In the genomic region with DNA sequence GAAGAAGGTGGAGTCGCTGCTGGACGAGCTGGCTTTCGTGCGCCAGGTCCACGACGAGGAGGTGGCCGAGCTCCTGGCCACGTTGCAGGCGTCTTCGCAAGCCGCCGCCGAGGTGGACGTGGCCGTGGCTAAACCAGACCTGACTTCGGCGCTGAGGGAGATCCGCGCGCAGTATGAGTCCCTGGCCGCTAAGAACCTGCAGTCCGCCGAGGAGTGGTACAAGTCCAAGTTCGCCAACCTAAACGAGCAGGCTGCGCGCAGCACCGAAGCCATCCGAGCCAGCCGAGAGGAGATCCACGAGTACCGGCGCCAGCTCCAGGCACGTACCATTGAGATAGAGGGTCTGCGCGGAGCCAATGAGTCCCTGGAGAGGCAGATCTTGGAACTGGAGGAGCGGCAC, we compare ENCODE assay signal across 7 mouse cellular contexts. TPM values are rescaled to one million over a fixed set of nuclear protein-coding genes. Genes with fewer than 3 reads are reported as not detected.
DNase-seq lines count a peak whose midpoint lies in the region; ATAC-seq and TF ChIP-seq lines count a peak whose summit lies in the region.

No protein-coding gene starts in this region.

- no peak for TF ChIP-seq POLR2A in lung, adult 2 months (IDR thresholded peaks at IDR 0.05; ENCODE audit: borderline replicate concordance, extremely low read depth, low read depth, low read length)

- no peaks in the 10 kb centered on the region for H3K9me3 ChIP-seq in lung, embryonic 14.5 days (ENCODE audit: low read depth, low read length)
- H3K9me3 ChIP-seq in embryonic facial prominence, embryonic 12.5 days, result no peaks in the 10 kb centered on the region
- H3K9me3 ChIP-seq in hindbrain, postnatal 0 days (ENCODE audit: low read length), result no peaks in the 10 kb centered on the region
- H3K9me3 ChIP-seq in neural tube, embryonic 13.5 days, result no peaks in the 10 kb centered on the region

- no peak; the same call in 1 of the 2 replicates for ATAC-seq in lung, embryonic 14.5 days (ENCODE audit: insufficient read depth)
- no peak for ATAC-seq in embryonic facial prominence, embryonic 12.5 days (ENCODE audit: insufficient number of reproducible peaks, insufficient read depth, low FRiP score, low TSS enrichment)
- peak; percentile 12; the same call in 1 of the 2 replicates for ATAC-seq in hindbrain, postnatal 0 days
- ATAC-seq in neural tube, embryonic 13.5 days (ENCODE audit: low read depth), result peak; percentile 0; the same call in 1 of the 2 replicates

- peaks cover 4% of the 10 kb centered on the region; the same call in 1 of the 2 replicates for H3K4me1 ChIP-seq in lung, embryonic 14.5 days (ENCODE audit: insufficient read depth)
- peaks cover 3% of the 10 kb centered on the region; the same call in 1 of the 2 replicates for H3K4me1 ChIP-seq in lung, adult 2 months (ENCODE audit: control insufficient read depth, insufficient read depth, low read length)
- H3K4me1 ChIP-seq in embryonic facial prominence, embryonic 12.5 days, result peaks cover 19% of the 10 kb centered on the region
- peaks cover 16% of the 10 kb centered on the region; the same call in 1 of the 2 replicates for H3K4me1 ChIP-seq in hindbrain, postnatal 0 days (ENCODE audit: insufficient read depth, low read length)
- peaks cover 28% of the 10 kb centered on the region for H3K4me1 ChIP-seq in neural tube, embryonic 13.5 days (replicated peaks)

- H3K27ac ChIP-seq in lung, embryonic 14.5 days (ENCODE audit: low read depth), result no peak overlapping the region
- no peak overlapping the region for H3K27ac ChIP-seq in embryonic facial prominence, embryonic 12.5 days
- peak overlapping the region; percentile 98 for H3K27ac ChIP-seq in hindbrain, postnatal 0 days
- H3K27ac ChIP-seq in neural tube, embryonic 13.5 days (replicated peaks), result peak overlapping the region; percentile 97

- no peak overlapping the region for H3K9ac ChIP-seq in lung, embryonic 14.5 days
- H3K9ac ChIP-seq in embryonic facial prominence, embryonic 12.5 days, result peak overlapping the region; percentile 42
- H3K9ac ChIP-seq in hindbrain, postnatal 0 days (replicated peaks; ENCODE audit: low read length), result peak overlapping the region; percentile 92
- peak overlapping the region; percentile 96 for H3K9ac ChIP-seq in neural tube, embryonic 13.5 days

- peak overlapping the region; percentile 79 for H3K4me2 ChIP-seq in lung, embryonic 14.5 days
- peak overlapping the region; percentile 70 for H3K4me2 ChIP-seq in embryonic facial prominence, embryonic 12.5 days (replicated peaks)
- H3K4me2 ChIP-seq in hindbrain, postnatal 0 days (ENCODE audit: low read depth, low read length), result peak overlapping the region; percentile 67
- peak overlapping the region; percentile 92 for H3K4me2 ChIP-seq in neural tube, embryonic 13.5 days

- TF ChIP-seq CTCF in lung, embryonic 14.5 days (IDR thresholded peaks at IDR 0.05; ENCODE audit: low read depth), result no peak
- TF ChIP-seq CTCF in lung, adult 2 months (IDR thresholded peaks at IDR 0.05; ENCODE audit: insufficient read depth, low read length), result no peak
- TF ChIP-seq CTCF in hindbrain, postnatal 0 days (IDR thresholded peaks at IDR 0.05; ENCODE audit: low read depth), result no peak

- DNase-seq in lung, embryonic 14.5 days, result no peak
- no peak for DNase-seq in lung, adult 2 months
- peak; percentile 57 for DNase-seq in hindbrain, postnatal 0 days (ENCODE audit: low spot score)
- DNase-seq in T-cell, adult 2 months (ENCODE audit: low spot score), result no peak
- DNase-seq in urinary bladder, adult 18-20 months (ENCODE audit: low spot score in 2 of 2), result no peak

- H3K36me3 ChIP-seq in lung, embryonic 14.5 days (ENCODE audit: insufficient read depth), result no peaks in the 10 kb centered on the region
- H3K36me3 ChIP-seq in embryonic facial prominence, embryonic 12.5 days, result no peaks in the 10 kb centered on the region
- H3K36me3 ChIP-seq in hindbrain, postnatal 0 days (ENCODE audit: insufficient read depth, low read length), result no peaks in the 10 kb centered on the region
- peaks cover 4% of the 10 kb centered on the region for H3K36me3 ChIP-seq in neural tube, embryonic 13.5 days

- peak overlapping the region; percentile 46 for H3K4me3 ChIP-seq in lung, embryonic 14.5 days (ENCODE audit: low read depth, low read length)
- no peak overlapping the region for H3K4me3 ChIP-seq in lung, adult 2 months (replicated peaks; ENCODE audit: extremely low read depth, low read depth, low read length)
- peak overlapping the region; percentile 50 for H3K4me3 ChIP-seq in embryonic facial prominence, embryonic 12.5 days
- peak overlapping the region; percentile 73 for H3K4me3 ChIP-seq in hindbrain, postnatal 0 days (ENCODE audit: low read length)
- H3K4me3 ChIP-seq in neural tube, embryonic 13.5 days, result peak overlapping the region; percentile 87

- H3K27me3 ChIP-seq in lung, embryonic 14.5 days (ENCODE audit: insufficient read depth, low read length), result peaks cover 49% of the 10 kb centered on the region
- peaks cover 68% of the 10 kb centered on the region for H3K27me3 ChIP-seq in embryonic facial prominence, embryonic 12.5 days
- 0 out of 2 replicates have a peak, but pooled peaks cover 7% of the 10 kb centered on the region for H3K27me3 ChIP-seq in hindbrain, postnatal 0 days (ENCODE audit: insufficient read depth, low read length)
- peaks cover 38% of the 10 kb centered on the region for H3K27me3 ChIP-seq in neural tube, embryonic 13.5 days

- WGBS in lung, embryonic 14.5 days, result under 1% methylated on average over 37 of the region's 37 CpGs
- 2% methylated on average over 37 of the region's 37 CpGs for WGBS in lung, adult 2 months
- WGBS in embryonic facial prominence, embryonic 12.5 days, result 1% methylated on average over 37 of the region's 37 CpGs
- WGBS in hindbrain, postnatal 0 days, result under 1% methylated on average over 37 of the region's 37 CpGs
- under 1% methylated on average over 37 of the region's 37 CpGs for WGBS in neural tube, embryonic 13.5 days

RNA-seq across cellular contexts. Expression of gene Nt5c2, which starts 0.4 kb away (rescaled TPM):
- 69.5 and 81.2 TPM in 2 replicates for polyA plus RNA-seq in lung, embryonic 14.5 days (2014; fragmentation: Nextera tagmentation; extraction: Ambion mirVana)
- 11.1 and 17.5 TPM in 2 replicates for polyA plus RNA-seq in lung, adult 2 months (2012; rRNA removed)
- 75.2 and 76.1 TPM in 2 replicates for polyA plus RNA-seq in embryonic facial prominence, embryonic 12.5 days (2016; fragmentation: Nextera tagmentation; extraction: Ambion mirVana)
- 43.4 and 44.2 TPM in 2 replicates for total RNA-seq in hindbrain, postnatal 0 days (2014; rRNA removed)
- 79.8 and 80.7 TPM in 2 replicates for polyA plus RNA-seq in hindbrain, postnatal 0 days (2015; fragmentation: Nextera tagmentation; extraction: Ambion mirVana)
- 81.7 and 85.0 TPM in 2 replicates for polyA plus RNA-seq in neural tube, embryonic 13.5 days (2015; fragmentation: Nextera tagmentation; extraction: Ambion mirVana)

RNA-seq across cellular contexts. Expression of gene Ina, which starts 0.9 kb away (rescaled TPM):
- 0.37 and 0.58 TPM in 2 replicates for polyA plus RNA-seq in lung, embryonic 14.5 days (2014; fragmentation: Nextera tagmentation; extraction: Ambion mirVana)
- polyA plus RNA-seq in lung, adult 2 months (2012; rRNA removed), result 0.04 TPM in 1 of 2 replicates, not detected in the other
- polyA plus RNA-seq in embryonic facial prominence, embryonic 12.5 days (2016; fragmentation: Nextera tagmentation; extraction: Ambion mirVana), result 39.4 and 50.5 TPM in 2 replicates
- total RNA-seq in hindbrain, postnatal 0 days (2014; rRNA removed), result 217 and 280 TPM in 2 replicates
- polyA plus RNA-seq in hindbrain, postnatal 0 days (2015; fragmentation: Nextera tagmentation; extraction: Ambion mirVana), result 294 and 315 TPM in 2 replicates
- polyA plus RNA-seq in neural tube, embryonic 13.5 days (2015; fragmentation: Nextera tagmentation; extraction: Ambion mirVana), result 680 and 687 TPM in 2 replicates

RNA-seq across cellular contexts. Expression of gene Pcgf6, which starts 35.3 kb away (rescaled TPM):
- polyA plus RNA-seq in lung, embryonic 14.5 days (2014; fragmentation: Nextera tagmentation; extraction: Ambion mirVana), result 22.8 and 26.7 TPM in 2 replicates
- polyA plus RNA-seq in lung, adult 2 months (2012; rRNA removed), result 3.9 and 4.7 TPM in 2 replicates
- 31.5 and 31.7 TPM in 2 replicates for polyA plus RNA-seq in embryonic facial prominence, embryonic 12.5 days (2016; fragmentation: Nextera tagmentation; extraction: Ambion mirVana)
- 12.9 and 17.9 TPM in 2 replicates for total RNA-seq in hindbrain, postnatal 0 days (2014; rRNA removed)
- 20.0 and 22.7 TPM in 2 replicates for polyA plus RNA-seq in hindbrain, postnatal 0 days (2015; fragmentation: Nextera tagmentation; extraction: Ambion mirVana)
- 26.9 and 29.1 TPM in 2 replicates for polyA plus RNA-seq in neural tube, embryonic 13.5 days (2015; fragmentation: Nextera tagmentation; extraction: Ambion mirVana)

RNA-seq across cellular contexts. Expression of gene Taf5, which starts 52.1 kb away (rescaled TPM):
- polyA plus RNA-seq in lung, embryonic 14.5 days (2014; fragmentation: Nextera tagmentation; extraction: Ambion mirVana), result 9.5 and 9.7 TPM in 2 replicates
- 2.1 and 2.3 TPM in 2 replicates for polyA plus RNA-seq in lung, adult 2 months (2012; rRNA removed)
- 11.9 and 12.4 TPM in 2 replicates for polyA plus RNA-seq in embryonic facial prominence, embryonic 12.5 days (2016; fragmentation: Nextera tagmentation; extraction: Ambion mirVana)
- total RNA-seq in hindbrain, postnatal 0 days (2014; rRNA removed), result 7.2 and 11.3 TPM in 2 replicates
- polyA plus RNA-seq in hindbrain, postnatal 0 days (2015; fragmentation: Nextera tagmentation; extraction: Ambion mirVana), result 2.9 and 3.3 TPM in 2 replicates
- polyA plus RNA-seq in neural tube, embryonic 13.5 days (2015; fragmentation: Nextera tagmentation; extraction: Ambion mirVana), result 6.8 and 7.2 TPM in 2 replicates

Comparison
In these comparisons a context has a peak if more than half of its experiments do, and no peak if none do; other contexts are left out.
1. ATAC-seq: peak in hindbrain, postnatal 0 days (single experiment) and neural tube, embryonic 13.5 days (single experiment); none in lung, embryonic 14.5 days (single experiment) and embryonic facial prominence, embryonic 12.5 days (single experiment).
2. H3K27ac ChIP-seq: peak in hindbrain, postnatal 0 days (single experiment) and neural tube, embryonic 13.5 days (single experiment); none in lung, embryonic 14.5 days (single experiment) and embryonic facial prominence, embryonic 12.5 days (single experiment).
3. RNA of gene Ina, which starts 0.9 kb away (polyA plus RNA-seq): 680 to 687 TPM in neural tube, embryonic 13.5 days, 294 to 315 TPM in hindbrain, postnatal 0 days and 39.4 to 50.5 TPM in embryonic facial prominence, embryonic 12.5 days; 0.37 to 0.58 TPM in lung, embryonic 14.5 days and 0.04 TPM in lung, adult 2 months; every median in the first group is over 10 times any median in the second.
4. Peak in every context shown above with its lines, with median percentiles within 50 percentile points of each other: H3K4me2 ChIP-seq.